8 mouse cellular contexts compared by ENCODE assay signal in the genomic region with DNA sequence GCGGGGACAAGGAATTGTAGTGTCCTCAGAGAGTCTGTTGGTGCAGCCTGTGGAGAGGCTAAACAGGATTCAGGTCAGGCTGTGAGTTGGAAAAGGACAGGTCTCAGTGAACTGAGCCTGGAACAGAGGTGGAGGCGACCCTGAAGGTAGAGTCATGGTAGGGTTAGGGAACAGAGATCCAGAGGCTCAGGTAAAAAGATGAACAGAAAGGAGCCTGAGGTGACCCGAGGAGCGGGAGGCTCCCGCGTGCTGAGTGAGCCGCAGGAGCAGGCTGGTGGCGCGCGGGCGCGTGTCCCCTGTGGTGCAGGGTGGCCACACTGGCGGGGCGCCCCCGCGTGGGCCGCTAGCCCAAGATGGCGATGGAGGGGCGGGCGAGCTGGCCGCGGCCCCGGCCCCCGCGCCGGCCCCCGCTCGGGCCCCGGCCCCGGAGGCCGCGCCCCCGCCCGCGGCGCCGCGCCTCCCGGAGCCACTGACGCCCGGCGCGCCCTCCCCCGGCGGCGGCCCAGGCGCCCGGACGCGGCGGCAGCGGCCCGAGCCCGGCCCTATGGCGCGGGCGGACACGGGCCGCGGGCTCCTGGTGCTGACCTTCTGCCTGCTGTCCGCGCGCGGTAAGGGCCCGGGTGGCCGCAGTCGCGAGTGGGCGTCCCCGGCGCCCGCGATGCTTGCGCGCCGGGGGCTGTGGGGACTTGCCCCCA. TPM values are rescaled to one million over a fixed set of nuclear protein-coding genes. Genes with fewer than 3 reads are reported as not detected.
DNase-seq lines count a peak whose midpoint lies in the region; ATAC-seq and TF ChIP-seq lines count a peak whose summit lies in the region.

TSS of gene Igdcc4 (plus strand) at position 496 of the 695 bp plus-strand sequence.

- H3K9ac ChIP-seq in intestine, postnatal 0 days (ENCODE audit: low read depth, low read length), result peak within 1 kb of the TSS; percentile 71

- no peaks in the 10 kb centered on the region for H3K4me1 ChIP-seq in intestine, postnatal 0 days (replicated peaks; ENCODE audit: control insufficient read depth, insufficient read depth, low read length)
- H3K4me1 ChIP-seq in midbrain, embryonic 10.5 days, result peaks cover 39% of the 10 kb centered on the region

- intact Hi-C loops in gastrocnemius, adult 2 months (cut with DNase I), result no loop called here

- no peaks in the 10 kb centered on the region for H3K27me3 ChIP-seq in intestine, postnatal 0 days (replicated peaks; ENCODE audit: control insufficient read depth, insufficient read depth, low read length)
- H3K27me3 ChIP-seq in midbrain, embryonic 10.5 days (ENCODE audit: low read depth, poor library complexity, severe bottlenecking), result peaks cover 14% of the 10 kb centered on the region

- DNase-seq in cerebellum, adult 11 months, result peak; percentile 16
- no peak for DNase-seq in urinary bladder, adult 2 months (ENCODE audit: low spot score)
- DNase-seq in urinary bladder, postnatal 10 days (ENCODE audit: low spot score), result no peak
- DNase-seq in gastrocnemius, adult 2 months, result peak; percentile 72
- peak; percentile 56 for DNase-seq in midbrain, embryonic 10.5 days (ENCODE audit: low spot score)
- DNase-seq in urinary bladder, postnatal 25 days (ENCODE audit: low spot score), result peak; percentile 29

- H3K36me3 ChIP-seq in intestine, postnatal 0 days (ENCODE audit: control insufficient read depth, insufficient read depth), result no peaks in the 10 kb centered on the region
- no peaks in the 10 kb centered on the region for H3K36me3 ChIP-seq in midbrain, embryonic 10.5 days

- peak within 1 kb of the TSS; percentile 100 for H3K4me2 ChIP-seq in intestine, postnatal 0 days (replicated peaks; ENCODE audit: low read depth)

- H3K4me3 ChIP-seq in gastrocnemius, adult 2 months, result peak within 1 kb of the TSS; percentile 89
- peak within 1 kb of the TSS; percentile 68 for H3K4me3 ChIP-seq in intestine, postnatal 0 days (ENCODE audit: low read depth, low read length)
- peak within 1 kb of the TSS; percentile 83 for H3K4me3 ChIP-seq in midbrain, embryonic 10.5 days

- TF ChIP-seq CTCF in gastrocnemius, adult 2 months (IDR thresholded peaks at IDR 0.05), result no peak
- peak; percentile 27; the same call in 1 of the 2 replicates for TF ChIP-seq CTCF in intestine, postnatal 0 days (IDR thresholded peaks at IDR 0.05; ENCODE audit: low read depth)

- H3K27ac ChIP-seq in gastrocnemius, adult 2 months, result peak within 1 kb of the TSS; percentile 90
- peak within 1 kb of the TSS; percentile 62 for H3K27ac ChIP-seq in intestine, postnatal 0 days (ENCODE audit: low read depth, low read length)
- H3K27ac ChIP-seq in midbrain, embryonic 10.5 days (replicated peaks), result peak within 1 kb of the TSS; percentile 95

- ATAC-seq in cerebellum, adult (ENCODE audit: insufficient number of reproducible peaks, low FRiP score, low TSS enrichment), result no peak
- ATAC-seq in intestine, postnatal 0 days, result peak; percentile 35

- 3% methylated on average over 27 of the region's 76 CpGs for WGBS in intestine, postnatal 0 days
- 4% methylated on average over 76 of the region's 76 CpGs for WGBS in midbrain, embryonic 10.5 days

- no peaks in the 10 kb centered on the region for H3K9me3 ChIP-seq in intestine, postnatal 0 days (ENCODE audit: control insufficient read depth)
- H3K9me3 ChIP-seq in midbrain, embryonic 10.5 days (replicated peaks), result peaks cover 8% of the 10 kb centered on the region

RNA-seq across cellular contexts. Expression of gene Igdcc4, which starts in this region (rescaled TPM):
- polyA plus RNA-seq in urinary bladder, adult 2 months (2012; rRNA removed), result 12.5 and 15.9 TPM in 2 replicates
- total RNA-seq in gastrocnemius, adult 2 months (2021), result 10 to 100 TPM; 22.1 to 34.4 TPM
- 4.1 and 4.5 TPM in 2 replicates for polyA plus RNA-seq in intestine, postnatal 0 days (2015; fragmentation: Nextera tagmentation; extraction: Ambion mirVana)
- polyA plus RNA-seq in midbrain, embryonic 10.5 days (2016; fragmentation: Nextera tagmentation; extraction: Ambion mirVana), result 8.9 and 12.6 TPM in 2 replicates

Comparison
In these comparisons a context has a peak if more than half of its experiments do, and no peak if none do; other contexts are left out.
1. DNase-seq: peak in cerebellum, adult 11 months (single experiment), gastrocnemius, adult 2 months (single experiment), midbrain, embryonic 10.5 days (single experiment) and urinary bladder, postnatal 25 days (single experiment); none in urinary bladder, adult 2 months (single experiment) and urinary bladder, postnatal 10 days (single experiment).
2. Peak in every context shown above with its lines, with median percentiles within 50 percentile points of each other: H3K27ac ChIP-seq and H3K4me3 ChIP-seq.